Mouse (Mus musculus) embryonic facial prominence, embryonic 15.5 days (tissue): ENCODE results near the gene Galc. TPM values are rescaled to one million over a fixed set of nuclear protein-coding genes. Genes with fewer than 3 reads are reported as not detected.
A peak's percentile ranks its signal among the peaks of the same experiment; 100 is the strongest.

Experiments
- ATAC-seq: fragments of 200-750 bp; cut with Nextera tagmentation; 2 replicates; pipeline ENCODE4 v1.8.0; 2017; ENCODE audit warnings: low read depth, moderate TSS enrichment; ENCODE audit not compliant: insufficient number of reproducible peaks, low FRiP score, low TSS enrichment
- H3K27ac ChIP-seq: fragments of 300-500 bp; sonication (generic); replicated peaks from 2 replicates; pipeline ENCODE4 v1.5.1; 2015; ENCODE audit warnings: mild to moderate bottlenecking, inconsistent platforms
- H3K27me3 ChIP-seq: fragments of 300-500 bp; sonication (generic); 2 replicates; pipeline ENCODE4 v1.6.1; 2015; ENCODE audit warnings: inconsistent platforms
- H3K36me3 ChIP-seq: fragments of 300-500 bp; sonication (generic); 2 replicates; pipeline ENCODE4 v1.6.1; 2015; ENCODE audit warnings: mild to moderate bottlenecking, inconsistent platforms
- H3K4me1 ChIP-seq: fragments of 300-500 bp; sonication (generic); 2 replicates; pipeline ENCODE4 v1.6.1; 2015; ENCODE audit warnings: inconsistent platforms
- H3K4me2 ChIP-seq: fragments of 300-500 bp; sonication (generic); replicated peaks from 2 replicates; pipeline ENCODE4 v1.6.1; 2015; ENCODE audit warnings: mild to moderate bottlenecking, inconsistent platforms
- H3K4me3 ChIP-seq: fragments of 300-500 bp; sonication (generic); replicated peaks from 2 replicates; pipeline ENCODE4 v1.5.1; 2015; ENCODE audit warnings: mild to moderate bottlenecking, inconsistent platforms
- H3K9ac ChIP-seq: fragments of 300-500 bp; sonication (generic); 2 replicates; pipeline ENCODE4 v1.6.1; 2015; ENCODE audit warnings: inconsistent platforms
- H3K9me3 ChIP-seq: fragments of 300-500 bp; sonication (generic); replicated peaks from 2 replicates; pipeline ENCODE4 v1.6.1; 2016; ENCODE audit warnings: inconsistent platforms
- WGBS: fragments of 180-500 bp; shearing (Covaris S2); methylation state at CpG from one replicate; pipeline ENCODE4 v1.1.7; 2015; 5-methylcytosine and 5-hydroxymethylcytosine counted together
- polyA plus RNA-seq: library from polyadenylated mRNA; unstranded; fragments of >200 nt; fragmentation: Nextera tagmentation; extraction: Ambion mirVana; gene quantifications from 2 replicates; pipeline ENCODE4 v1.2.1, GENCODE M21; 2015

The Galc gene
- polyA plus RNA-seq: 7.1 and 9.2 TPM in 2 replicates

- Histone ChIP-seq H3K4me2 (peak within 1 kb of the TSS; percentile 65), H3K4me3 (peak within 1 kb of the TSS; percentile 90), H3K4me1 (0 out of 2 replicates have a peak, but pooled peaks cover 3% of the 10 kb centered on the region), H3K27ac (peak within 1 kb of the TSS; percentile 88), H3K27me3 (no peaks in the 10 kb centered on the region), H3K9ac (peak within 1 kb of the TSS; percentile 85), H3K9me3 (no peaks in the 10 kb centered on the region), H3K36me3 (no peaks in the 10 kb centered on the region)
- under 1% methylated on average over 76 of the region's 76 CpGs for WGBS
- ATAC-seq: peak; percentile 91
These were observed at the start of gene Galc for GRCm38 (mm10) chr12:98258845-98259517. Gene Galc, minus strand, starts transcription at chr12:98259459.

GRCm38 (mm10) chr12:98307179-98307915 lies 48.1 kb upstream of the Galc start:
- H3K4me1 ChIP-seq: no peaks in the 10 kb centered on the region
- H3K36me3 ChIP-seq: no peaks in the 10 kb centered on the region
- no peak overlapping the region for H3K27ac ChIP-seq
- no peak overlapping the region for H3K4me3 ChIP-seq
- no peak overlapping the region for H3K4me2 ChIP-seq
- H3K9ac ChIP-seq: no peak overlapping the region
- H3K27me3 ChIP-seq: no peaks in the 10 kb centered on the region
- no peaks in the 10 kb centered on the region for H3K9me3 ChIP-seq
- 90% methylated on average over 7 of the region's 7 CpGs for WGBS
- ATAC-seq: no peak

- Histone ChIP-seq H3K36me3 (no peaks in the 10 kb centered on the region), H3K4me2 (no peak overlapping the region), H3K4me3 (no peak overlapping the region), H3K4me1 (no peaks in the 10 kb centered on the region), H3K9ac (no peak overlapping the region), H3K9me3 (no peaks in the 10 kb centered on the region), H3K27me3 (no peaks in the 10 kb centered on the region), H3K27ac (no peak overlapping the region)
- 84% methylated on average over 1 of the region's 1 CpGs for WGBS
- no peak for ATAC-seq
These were observed 43.8 kb upstream of the Galc start for GRCm38 (mm10) chr12:98303013-98303412.

DNA sequence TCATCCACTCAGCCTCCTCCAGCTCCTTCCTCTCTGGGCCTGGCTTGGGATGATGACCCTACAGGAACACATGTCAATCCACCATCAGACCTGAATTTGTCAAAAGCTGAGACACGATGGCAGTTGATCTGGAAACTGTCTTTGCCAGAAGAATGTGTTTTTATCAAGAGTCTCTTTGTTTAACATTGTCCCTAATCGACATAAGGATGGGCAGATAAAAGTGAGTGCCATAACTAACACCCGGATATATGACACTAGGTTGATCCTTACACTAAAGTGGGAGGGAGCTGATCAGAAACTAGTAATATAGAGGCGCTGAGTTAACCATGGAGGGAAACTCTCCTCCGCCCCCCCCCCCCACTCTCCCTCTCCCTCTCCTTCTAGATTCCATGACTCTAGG lies 42.7 kb upstream of the Galc start:
- ATAC-seq: no peak
- no peak overlapping the region for H3K27ac ChIP-seq
- no peaks in the 10 kb centered on the region for H3K4me1 ChIP-seq
- 83% methylated on average over 5 of the region's 5 CpGs for WGBS
- no peak overlapping the region for H3K4me3 ChIP-seq
- no peaks in the 10 kb centered on the region for H3K9me3 ChIP-seq
- H3K4me2 ChIP-seq: no peak overlapping the region
- no peak overlapping the region for H3K9ac ChIP-seq
- H3K36me3 ChIP-seq: no peaks in the 10 kb centered on the region
- no peaks in the 10 kb centered on the region for H3K27me3 ChIP-seq

DNA sequence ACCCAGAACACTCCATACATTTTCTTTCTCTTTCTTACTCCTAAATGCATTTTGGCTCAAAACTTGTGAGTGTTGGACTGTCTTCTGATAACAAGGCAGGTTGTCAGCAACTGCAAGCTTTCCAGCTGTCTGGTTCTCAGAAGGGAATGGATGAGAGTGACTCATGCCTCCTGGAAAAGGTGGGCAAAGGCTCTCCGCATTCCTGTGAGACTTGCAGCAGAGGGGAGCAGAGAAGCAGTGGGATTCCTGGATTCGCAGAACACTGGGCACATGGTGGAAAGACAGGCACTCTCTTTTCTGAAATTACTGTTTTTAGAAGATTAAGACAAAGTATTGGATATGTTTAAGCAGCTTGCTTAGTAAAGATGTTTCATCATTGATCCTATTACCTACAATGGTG lies 35.0 kb upstream of the Galc start:
- Histone ChIP-seq H3K27me3 (no peaks in the 10 kb centered on the region), H3K9ac (no peak overlapping the region), H3K4me2 (no peak overlapping the region), H3K36me3 (no peaks in the 10 kb centered on the region), H3K4me3 (no peak overlapping the region), H3K4me1 (no peaks in the 10 kb centered on the region), H3K9me3 (no peaks in the 10 kb centered on the region), H3K27ac (no peak overlapping the region)
- 90% methylated on average over 2 of the region's 2 CpGs for WGBS
- ATAC-seq: no peak

GRCm38 (mm10) chr12:98292278-98292677 lies 33.0 kb upstream of the Galc start:
- Histone ChIP-seq H3K9ac (no peak overlapping the region), H3K4me2 (no peak overlapping the region), H3K27ac (no peak overlapping the region), H3K36me3 (no peaks in the 10 kb centered on the region), H3K27me3 (no peaks in the 10 kb centered on the region), H3K4me1 (no peaks in the 10 kb centered on the region), H3K4me3 (no peak overlapping the region), H3K9me3 (no peaks in the 10 kb centered on the region)
- no peak for ATAC-seq
- WGBS: 66% methylated on average over 4 of the region's 4 CpGs

- H3K36me3 ChIP-seq: no peaks in the 10 kb centered on the region
- H3K9ac ChIP-seq: no peak overlapping the region
- H3K27me3 ChIP-seq: no peaks in the 10 kb centered on the region
- WGBS: 75% methylated on average over 3 of the region's 3 CpGs
- H3K4me3 ChIP-seq: no peak overlapping the region
- no peaks in the 10 kb centered on the region for H3K4me1 ChIP-seq
- no peak overlapping the region for H3K4me2 ChIP-seq
- no peak for ATAC-seq
- H3K27ac ChIP-seq: no peak overlapping the region
- no peaks in the 10 kb centered on the region for H3K9me3 ChIP-seq
These were observed 31.2 kb upstream of the Galc start for GRCm38 (mm10) chr12:98290475-98290874.

GRCm38 (mm10) chr12:98284477-98284876 lies 25.2 kb upstream of the Galc start:
- Histone ChIP-seq H3K27me3 (no peaks in the 10 kb centered on the region), H3K27ac (no peak overlapping the region), H3K4me3 (no peak overlapping the region), H3K9ac (no peak overlapping the region), H3K4me2 (no peak overlapping the region), H3K4me1 (peaks cover 6% of the 10 kb centered on the region; the same call in 1 of the 2 replicates), H3K36me3 (no peaks in the 10 kb centered on the region), H3K9me3 (no peaks in the 10 kb centered on the region)
- no peak for ATAC-seq
- 69% methylated on average over 3 of the region's 3 CpGs for WGBS

DNA sequence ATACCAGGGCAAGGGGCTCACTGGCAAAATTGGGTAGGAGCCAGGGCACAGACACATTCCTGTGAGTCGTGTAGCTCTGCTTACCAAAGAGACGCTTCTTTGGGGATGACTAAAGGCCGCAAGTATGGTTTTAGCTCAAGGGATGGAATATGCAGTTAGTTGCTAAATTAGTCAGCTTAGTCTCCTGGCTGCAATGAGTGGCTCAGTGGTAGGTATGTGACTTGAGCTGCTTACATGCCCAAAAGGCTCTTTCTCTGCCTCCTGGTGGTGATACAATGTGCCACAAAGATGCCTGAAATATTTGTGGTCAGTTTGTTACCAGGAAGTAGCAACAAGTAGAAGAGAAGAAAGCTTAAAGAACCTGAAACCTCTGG lies 24.2 kb upstream of the Galc start:
- Histone ChIP-seq H3K27ac (no peak overlapping the region), H3K4me2 (no peak overlapping the region), H3K4me1 (peaks cover 6% of the 10 kb centered on the region; the same call in 1 of the 2 replicates), H3K27me3 (no peaks in the 10 kb centered on the region), H3K9ac (no peak overlapping the region), H3K9me3 (no peaks in the 10 kb centered on the region), H3K4me3 (no peak overlapping the region), H3K36me3 (no peaks in the 10 kb centered on the region)
- no peak for ATAC-seq
- 38% methylated on average over 3 of the region's 3 CpGs for WGBS

DNA sequence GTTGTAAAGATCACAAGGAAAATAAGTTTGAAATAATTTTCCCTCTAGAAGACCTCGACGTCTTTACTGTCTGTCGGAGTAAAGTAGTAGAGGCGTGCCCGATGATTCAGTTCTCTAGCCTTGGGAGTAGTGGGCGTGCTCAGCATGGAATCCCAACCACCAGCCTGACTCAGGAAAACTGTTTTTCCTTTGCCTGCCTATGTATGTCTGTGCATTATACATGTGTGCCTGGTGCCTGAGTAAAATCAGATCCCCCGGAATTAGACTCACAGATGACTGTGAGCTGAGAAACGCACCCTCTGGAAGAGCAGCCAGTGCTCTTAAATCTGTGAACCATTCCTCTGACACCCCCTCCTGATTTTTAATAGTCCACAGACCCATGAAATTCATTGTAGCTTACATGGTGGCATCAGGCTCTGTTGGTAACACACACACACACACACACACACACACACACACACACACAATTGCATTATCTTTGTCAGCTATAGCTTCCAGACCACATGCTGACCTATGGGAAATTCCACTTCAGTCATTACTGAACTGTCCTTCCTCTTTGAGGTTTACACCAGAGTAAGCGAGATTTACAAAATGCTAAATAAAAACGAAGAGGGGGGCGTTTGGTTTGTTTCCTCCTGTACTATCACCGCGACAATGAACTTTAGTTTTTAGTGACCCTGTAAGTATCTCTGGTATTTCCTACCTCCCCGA lies 23.7 kb upstream of the Galc start:
- Histone ChIP-seq H3K4me2 (no peak overlapping the region), H3K27me3 (no peaks in the 10 kb centered on the region), H3K9ac (no peak overlapping the region), H3K27ac (no peak overlapping the region), H3K36me3 (no peaks in the 10 kb centered on the region), H3K4me3 (no peak overlapping the region), H3K4me1 (peaks cover 6% of the 10 kb centered on the region; the same call in 1 of the 2 replicates), H3K9me3 (no peaks in the 10 kb centered on the region)
- WGBS: 50% methylated on average over 14 of the region's 14 CpGs
- no peak for ATAC-seq

GRCm38 (mm10) chr12:98280996-98281395 lies 21.7 kb upstream of the Galc start:
- Histone ChIP-seq H3K36me3 (no peaks in the 10 kb centered on the region), H3K27ac (no peak overlapping the region), H3K9me3 (no peaks in the 10 kb centered on the region), H3K4me3 (no peak overlapping the region), H3K9ac (no peak overlapping the region), H3K27me3 (no peaks in the 10 kb centered on the region), H3K4me1 (peaks cover 6% of the 10 kb centered on the region; the same call in 1 of the 2 replicates), H3K4me2 (no peak overlapping the region)
- WGBS: 55% methylated on average over 8 of the region's 8 CpGs
- ATAC-seq: no peak
